Mouse (Mus musculus) midbrain, embryonic 16.5 days (tissue): ENCODE measurements around the gene Syvn1. TPM values are rescaled to one million over a fixed set of nuclear protein-coding genes. Genes with fewer than 3 reads are reported as not detected.
A peak's percentile ranks its signal among the peaks of the same experiment; 100 is the strongest.

ENCODE experiments used
- ATAC-seq: fragments of 200-750 bp; cut with Nextera tagmentation; 2 replicates; pipeline ENCODE4 v1.8.0; 2017; ENCODE audit warnings: moderate TSS enrichment
- H3K27ac ChIP-seq: fragments of 300-500 bp; sonication (generic); 2 replicates; pipeline ENCODE4 v1.5.1; 2014; ENCODE audit warnings: mild to moderate bottlenecking, low read length, mixed read lengths
- H3K27me3 ChIP-seq: fragments of 300-500 bp; sonication (generic); 2 replicates; pipeline ENCODE4 v1.6.1; 2014; ENCODE audit warnings: low read depth, low read length, mixed read lengths; ENCODE audit not compliant: control insufficient read depth, insufficient read depth
- H3K36me3 ChIP-seq: fragments of 300-500 bp; sonication (generic); 2 replicates; pipeline ENCODE4 v1.6.1; 2014; ENCODE audit warnings: mild to moderate bottlenecking, low read length, moderate library complexity, mixed read lengths; ENCODE audit not compliant: control insufficient read depth, insufficient read depth
- H3K4me1 ChIP-seq: fragments of 300-500 bp; sonication (generic); 2 replicates; pipeline ENCODE4 v1.6.1; 2014; ENCODE audit warnings: mild to moderate bottlenecking, low read length, mixed read lengths; ENCODE audit not compliant: control insufficient read depth, insufficient read depth
- H3K4me2 ChIP-seq: fragments of 300-500 bp; sonication (generic); 2 replicates; pipeline ENCODE4 v1.6.1; 2014; ENCODE audit warnings: mild to moderate bottlenecking, low read length, mixed read lengths
- H3K4me3 ChIP-seq: fragments of 300-500 bp; sonication (generic); 2 replicates; pipeline ENCODE4 v1.5.1; 2014; ENCODE audit warnings: low read depth, mild to moderate bottlenecking, low read length, moderate library complexity, mixed read lengths
- H3K9ac ChIP-seq: fragments of 300-500 bp; sonication (generic); 2 replicates; pipeline ENCODE4 v1.6.1; 2014; ENCODE audit warnings: low read depth, low read length, mixed read lengths
- H3K9me3 ChIP-seq: fragments of 300-500 bp; sonication (generic); replicated peaks from 2 replicates; pipeline ENCODE4 v1.6.1; 2014; ENCODE audit warnings: mild to moderate bottlenecking, low read length, mixed read lengths; ENCODE audit not compliant: control insufficient read depth, poor library complexity, severe bottlenecking
- WGBS: fragments of 180-500 bp; shearing (Covaris S2); extraction: QIAGEN DNeasy Blood & Tissue Kit; methylation state at CpG from one replicate; pipeline ENCODE4 v1.1.7; 2014; 5-methylcytosine and 5-hydroxymethylcytosine counted together
- polyA plus RNA-seq: library from polyadenylated mRNA; unstranded; fragments of >200 nt; fragmentation: Nextera tagmentation; extraction: Ambion mirVana; gene quantifications from 2 replicates; pipeline ENCODE4 v1.2.1, GENCODE M21; 2015

Gene Syvn1
- polyA plus RNA-seq, 1 experiment from 2014 or later = 34.5 TPM

DNA sequence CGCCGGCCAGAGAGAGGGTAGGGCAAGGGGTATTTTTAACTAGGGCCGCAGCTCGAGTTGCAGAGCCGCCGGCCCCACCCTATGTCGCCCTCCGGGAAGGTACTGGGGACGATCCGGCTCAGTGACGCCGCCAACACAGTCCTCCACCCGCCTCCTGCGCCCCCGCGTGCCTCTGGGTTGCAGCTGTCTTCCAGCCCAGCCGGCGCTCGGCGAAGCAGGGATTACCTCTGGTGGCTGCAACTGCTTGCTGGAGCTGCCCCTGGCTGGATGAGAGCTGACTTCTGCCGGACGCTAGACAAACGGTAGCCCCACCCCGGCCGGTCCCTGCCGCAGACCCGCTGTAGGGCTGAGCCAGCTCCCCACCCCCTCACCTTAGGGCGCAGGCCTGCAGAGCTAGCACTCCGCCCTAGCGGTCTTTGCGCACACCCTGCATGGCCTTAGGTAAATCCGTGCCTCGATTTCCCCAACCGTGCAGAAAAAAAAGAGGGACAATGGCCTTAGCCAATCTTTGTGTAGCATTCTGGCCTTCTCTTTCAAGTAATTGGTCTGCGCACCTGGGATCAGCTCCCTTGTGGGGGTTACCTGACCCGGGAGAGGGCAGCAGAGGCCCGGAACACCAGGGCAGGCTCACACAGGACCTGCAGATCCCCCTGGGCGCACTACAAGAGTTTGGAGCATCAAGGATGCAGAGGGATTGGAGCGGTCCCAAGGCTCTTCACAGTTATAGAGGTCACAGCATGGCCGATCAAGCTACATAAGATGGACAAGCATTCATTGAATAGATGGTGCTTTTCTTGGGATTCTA is 30.7 kb upstream of the Syvn1 start, which contains the start of gene Capn1:
Gene Capn1, minus strand, starts transcription at position 387 of the 805 bp plus-strand sequence.
- ATAC-seq = peak; percentile 84
- H3K9ac ChIP-seq = peak within 1 kb of the TSS; percentile 75
- no peaks in the 10 kb centered on the region for H3K36me3 ChIP-seq
- WGBS = 3% methylated on average over 40 of the region's 40 CpGs
- peaks cover 8% of the 10 kb centered on the region; the same call in 1 of the 2 replicates for H3K27me3 ChIP-seq
- peaks cover 3% of the 10 kb centered on the region; the same call in 1 of the 2 replicates for H3K4me1 ChIP-seq
- H3K4me2 ChIP-seq = peak within 1 kb of the TSS; percentile 94
- peak within 1 kb of the TSS; percentile 54 for H3K4me3 ChIP-seq
- H3K27ac ChIP-seq = peak within 1 kb of the TSS; percentile 10
- H3K9me3 ChIP-seq = no peaks in the 10 kb centered on the region

DNA sequence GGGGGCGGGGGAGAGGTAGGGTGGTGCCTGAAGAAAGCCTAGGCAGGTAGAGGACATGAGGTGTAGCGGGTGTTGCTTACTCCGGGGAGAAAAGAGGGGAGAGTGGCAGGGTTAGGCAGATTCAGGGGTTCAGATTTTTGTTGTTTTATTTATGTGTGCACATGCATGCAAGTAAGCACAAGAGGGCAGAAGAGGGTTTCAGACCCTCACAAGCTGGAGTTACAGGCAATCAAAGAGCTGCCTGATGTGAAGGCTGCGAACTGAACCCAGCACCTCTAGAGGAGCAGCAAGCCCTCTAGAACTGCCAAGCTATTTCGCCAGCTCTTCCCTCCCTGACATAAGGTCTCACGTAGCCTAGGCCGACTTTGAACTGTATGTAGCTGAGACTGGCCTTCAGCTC is 29.8 kb upstream of the Syvn1 start:
- Histone ChIP-seq H3K4me1 (peaks cover 3% of the 10 kb centered on the region; the same call in 1 of the 2 replicates), H3K4me3 (no peak overlapping the region), H3K9me3 (no peaks in the 10 kb centered on the region), H3K9ac (no peak overlapping the region), H3K27me3 (peaks cover 8% of the 10 kb centered on the region; the same call in 1 of the 2 replicates), H3K36me3 (no peaks in the 10 kb centered on the region), H3K27ac (no peak overlapping the region), H3K4me2 (peak overlapping the region; percentile 94)
- 37% methylated on average over 7 of the region's 7 CpGs for WGBS
- ATAC-seq = no peak

DNA sequence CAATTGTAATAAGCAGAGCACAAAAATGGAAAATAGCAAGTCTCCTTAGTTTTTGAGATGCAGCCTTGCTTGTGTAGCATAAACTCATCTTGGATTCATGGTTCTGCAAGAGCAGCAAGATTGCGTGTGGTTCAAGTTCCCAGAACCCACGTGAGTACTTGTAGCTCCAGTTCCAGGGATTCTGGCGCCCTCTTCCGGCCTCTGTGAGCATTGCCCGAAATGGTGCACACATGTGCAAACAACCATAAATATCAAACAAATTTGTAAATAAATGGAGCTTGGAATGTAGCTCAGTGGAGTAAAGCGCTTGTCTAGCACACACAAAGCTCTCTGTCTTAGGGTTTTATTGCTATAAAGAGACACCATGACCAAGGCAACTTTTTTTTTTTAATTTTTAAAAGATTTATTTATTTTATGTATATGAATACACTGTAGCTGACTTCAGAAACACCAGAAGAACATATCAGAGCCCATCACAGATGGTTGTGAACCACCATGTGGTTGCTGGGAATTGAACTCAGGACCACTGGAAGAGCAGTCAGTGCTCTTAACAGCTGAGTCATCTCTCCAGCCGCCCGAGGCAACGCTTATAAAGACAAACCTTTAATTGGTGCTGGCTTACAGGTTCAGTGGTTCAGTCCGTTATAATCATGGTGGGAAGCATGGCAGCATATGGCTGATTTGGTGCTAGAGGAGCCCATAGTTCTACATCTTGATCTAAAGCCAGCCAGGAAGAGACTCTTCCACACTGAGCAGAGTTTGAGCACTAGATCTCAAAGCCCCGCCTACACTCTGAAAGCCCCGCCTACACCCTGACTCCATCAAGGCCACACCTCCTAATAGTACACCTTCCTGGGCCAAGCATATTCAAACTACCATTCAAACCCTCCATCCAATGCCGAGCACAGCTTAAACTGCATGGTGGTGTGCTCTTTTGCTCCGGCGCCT is 28.0 kb upstream of the Syvn1 start:
- Histone ChIP-seq H3K9ac (no peak overlapping the region), H3K4me2 (no peak overlapping the region), H3K27me3 (peaks cover 8% of the 10 kb centered on the region; the same call in 1 of the 2 replicates), H3K36me3 (no peaks in the 10 kb centered on the region), H3K4me1 (peaks cover 3% of the 10 kb centered on the region; the same call in 1 of the 2 replicates), H3K27ac (no peak overlapping the region), H3K9me3 (no peaks in the 10 kb centered on the region), H3K4me3 (no peak overlapping the region)
- ATAC-seq = no peak
- WGBS = 32% methylated on average over 15 of the region's 15 CpGs

DNA sequence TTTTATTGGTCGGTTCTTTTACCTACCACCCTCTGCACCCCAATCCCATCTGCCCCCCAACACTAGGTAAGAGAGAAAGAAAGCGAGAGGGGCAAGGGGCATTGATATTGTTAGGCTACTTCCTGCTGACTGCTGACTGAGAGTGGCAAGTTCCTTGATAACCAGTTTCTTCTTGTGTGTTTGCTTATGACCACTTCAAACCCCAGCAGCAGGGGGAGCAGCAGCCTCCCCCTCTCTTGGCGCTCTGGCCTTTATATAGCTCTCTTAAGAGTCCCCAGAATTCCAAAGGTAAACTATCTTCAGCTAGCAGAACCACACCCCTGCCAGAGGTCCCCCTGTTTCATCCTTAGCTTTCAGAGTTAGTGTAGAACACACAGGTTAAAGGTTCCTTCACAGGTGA is 26.1 kb upstream of the Syvn1 start:
- H3K4me1 ChIP-seq = no peaks in the 10 kb centered on the region; the same call in 1 of the 2 replicates
- H3K4me3 ChIP-seq = no peak overlapping the region
- no peaks in the 10 kb centered on the region for H3K36me3 ChIP-seq
- no peaks in the 10 kb centered on the region for H3K9me3 ChIP-seq
- H3K4me2 ChIP-seq = no peak overlapping the region
- peaks cover 8% of the 10 kb centered on the region; the same call in 1 of the 2 replicates for H3K27me3 ChIP-seq
- ATAC-seq = no peak
- H3K9ac ChIP-seq = no peak overlapping the region
- WGBS = 52% methylated on average over 3 of the region's 3 CpGs
- H3K27ac ChIP-seq = no peak overlapping the region

DNA sequence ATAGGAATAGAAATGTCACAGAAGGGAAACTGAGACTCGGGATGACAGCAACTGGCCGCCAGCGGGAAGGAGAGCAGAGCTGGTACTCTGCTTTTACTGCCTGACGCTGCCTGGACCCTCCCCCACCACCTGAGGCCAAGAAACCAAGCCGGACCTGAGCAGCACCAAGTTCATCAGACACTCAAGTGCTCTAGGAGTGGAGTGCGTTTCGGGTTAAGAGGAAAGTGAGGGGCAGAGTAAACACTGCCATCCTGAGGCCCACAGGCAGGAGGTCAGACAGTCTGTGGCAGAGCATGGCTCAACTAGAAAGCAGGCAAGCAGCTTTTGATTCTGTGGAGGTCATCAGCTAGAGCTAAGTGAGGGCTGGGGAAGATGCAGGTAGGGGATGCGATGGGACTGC is 23.3 kb upstream of the Syvn1 start:
- no peaks in the 10 kb centered on the region for H3K27me3 ChIP-seq
- no peak for ATAC-seq
- 73% methylated on average over 8 of the region's 8 CpGs for WGBS

DNA sequence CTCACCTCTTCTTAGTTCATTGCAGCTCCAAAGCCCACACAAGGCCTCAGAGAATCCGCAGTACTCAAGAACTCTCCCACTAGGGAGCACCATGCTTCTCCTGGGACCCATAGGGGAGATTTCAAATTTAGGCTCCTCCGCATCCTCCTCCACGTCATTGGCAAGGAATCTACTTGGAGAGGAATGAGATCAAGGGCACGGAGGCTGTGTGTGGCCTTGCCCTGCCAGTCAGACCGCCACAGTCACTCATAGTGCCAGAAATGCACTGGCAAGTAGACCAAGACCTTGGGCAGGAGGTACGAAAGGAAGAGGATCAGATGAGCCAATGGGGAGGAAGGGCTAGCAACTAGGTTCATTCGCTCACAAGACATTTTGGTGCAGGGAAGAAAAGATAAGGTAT is 22.4 kb upstream of the Syvn1 start:
- Histone ChIP-seq H3K4me3 (no peak overlapping the region), H3K4me1 (no peaks in the 10 kb centered on the region), H3K9me3 (no peaks in the 10 kb centered on the region), H3K36me3 (no peaks in the 10 kb centered on the region), H3K4me2 (no peak overlapping the region), H3K27ac (no peak overlapping the region), H3K9ac (no peak overlapping the region), H3K27me3 (no peaks in the 10 kb centered on the region)
- ATAC-seq = no peak
- 85% methylated on average over 7 of the region's 7 CpGs for WGBS

More for the DNA sequence above, 23.3 kb upstream of the Syvn1 start:
- H3K36me3 ChIP-seq = no peaks in the 10 kb centered on the region
- no peak overlapping the region for H3K4me2 ChIP-seq
- H3K4me3 ChIP-seq = no peak overlapping the region
- no peak overlapping the region for H3K27ac ChIP-seq
- H3K9me3 ChIP-seq = no peaks in the 10 kb centered on the region
- H3K4me1 ChIP-seq = no peaks in the 10 kb centered on the region
- H3K9ac ChIP-seq = no peak overlapping the region

DNA sequence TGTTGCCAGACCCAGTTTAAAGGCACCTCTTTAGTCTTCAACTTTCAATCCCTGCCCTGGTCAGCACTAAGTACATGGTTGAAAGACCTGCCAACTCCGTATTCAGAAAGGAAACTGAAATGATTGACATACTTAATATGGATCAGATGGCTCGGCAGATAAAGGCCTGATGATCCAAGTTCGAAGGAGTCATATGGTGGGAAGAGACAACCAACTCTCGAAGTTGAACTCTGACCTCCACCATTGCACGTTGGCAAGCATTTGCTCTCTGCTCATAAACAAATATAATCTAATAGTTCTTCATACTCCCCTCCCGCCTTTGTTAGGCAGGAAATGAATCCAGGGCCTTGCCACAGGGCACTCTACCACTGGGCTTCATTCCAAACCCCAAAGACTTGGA is 17.4 kb upstream of the Syvn1 start:
- Histone ChIP-seq H3K27me3 (no peaks in the 10 kb centered on the region), H3K9ac (no peak overlapping the region), H3K4me2 (no peak overlapping the region), H3K36me3 (no peaks in the 10 kb centered on the region), H3K4me1 (no peaks in the 10 kb centered on the region), H3K9me3 (no peaks in the 10 kb centered on the region), H3K27ac (no peak overlapping the region), H3K4me3 (no peak overlapping the region)
- ATAC-seq = no peak
- WGBS = 89% methylated on average over 6 of the region's 6 CpGs

DNA sequence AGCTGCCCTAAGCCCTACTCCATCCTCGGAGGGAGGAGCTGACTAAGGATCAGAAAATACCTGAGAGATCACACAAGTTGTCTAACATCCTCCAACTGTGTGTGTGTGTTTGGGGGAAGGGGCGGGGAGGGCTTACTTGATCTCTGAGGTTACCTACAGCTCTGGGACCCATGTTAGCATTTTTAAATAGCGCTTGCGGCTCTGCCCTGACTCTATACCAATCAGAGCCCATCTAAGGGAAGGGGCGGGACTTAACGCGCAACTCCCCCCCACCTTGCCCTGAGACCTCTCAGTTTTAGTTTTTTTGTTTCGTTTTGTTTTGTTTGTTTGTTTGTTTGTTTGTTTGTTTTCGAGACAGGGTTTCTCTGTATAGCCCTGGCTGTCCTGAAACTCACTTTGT is 16.9 kb upstream of the Syvn1 start:
- no peak for ATAC-seq
- Histone ChIP-seq H3K27me3 (no peaks in the 10 kb centered on the region), H3K4me3 (no peak overlapping the region), H3K9me3 (no peaks in the 10 kb centered on the region), H3K36me3 (no peaks in the 10 kb centered on the region), H3K4me1 (no peaks in the 10 kb centered on the region), H3K4me2 (no peak overlapping the region), H3K9ac (no peak overlapping the region), H3K27ac (no peak overlapping the region)
- 83% methylated on average over 9 of the region's 9 CpGs for WGBS
